Mouse (Mus musculus) T-helper 17 cell (primary cell): ENCODE measurements around the gene Pspc1.
"Not testable (repeated sequence)": the region's sequence is repeated elsewhere in the genome, so short reads cannot be mapped to it uniquely, and the experiment has no call there.

Source experiments
- in situ Hi-C, 2 experiments: fragments of 300-600 bp; cut with MboI, MseI; formaldehyde crosslinking; loops; 1 replicate in 1 of 2; 2 replicates in 1 of 2; pipeline ENCODE4 v1.15.1; 2025; ENCODE audit warnings: high pct_unique_total_duplicates in 2 of 2

Pspc1 gene

DNA sequence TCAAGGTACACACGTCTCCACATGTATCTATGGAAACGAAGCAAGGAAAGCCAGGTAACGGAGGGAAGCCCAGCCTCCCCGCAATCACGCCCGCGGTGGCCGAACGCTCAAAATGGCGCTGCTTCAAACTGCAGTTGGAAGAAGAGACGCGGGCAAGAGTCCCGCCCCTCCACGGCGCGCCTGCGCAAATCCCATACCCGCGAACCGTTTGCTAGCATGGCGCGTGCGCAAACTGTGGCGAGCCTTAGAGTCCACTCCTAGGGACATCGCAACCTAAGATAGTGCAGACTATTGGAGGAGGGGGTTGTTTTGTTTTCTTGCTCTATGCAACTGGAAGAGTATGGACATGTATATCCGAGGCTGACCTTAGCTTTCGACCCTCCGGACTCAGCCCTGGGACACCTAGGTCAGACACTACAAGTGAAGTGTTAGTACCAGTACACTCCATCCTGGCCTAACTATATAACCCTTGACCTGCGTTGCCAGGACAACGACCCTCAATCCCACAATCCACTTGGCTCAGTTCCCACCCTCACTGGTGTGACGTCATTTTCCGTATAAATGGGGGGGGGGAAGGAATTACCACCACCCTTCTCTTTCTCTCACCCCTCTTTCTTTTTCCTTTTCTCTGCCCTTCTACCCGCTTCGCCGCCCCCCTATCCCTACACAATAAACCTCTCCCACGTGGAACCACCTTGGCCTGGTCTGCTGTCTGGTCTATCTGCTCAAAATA lies at the start of gene Pspc1:
Pspc1 (minus strand) TSS at position 117 of the 733 bp plus-strand sequence.
- in situ Hi-C loops, result no loop called here

DNA sequence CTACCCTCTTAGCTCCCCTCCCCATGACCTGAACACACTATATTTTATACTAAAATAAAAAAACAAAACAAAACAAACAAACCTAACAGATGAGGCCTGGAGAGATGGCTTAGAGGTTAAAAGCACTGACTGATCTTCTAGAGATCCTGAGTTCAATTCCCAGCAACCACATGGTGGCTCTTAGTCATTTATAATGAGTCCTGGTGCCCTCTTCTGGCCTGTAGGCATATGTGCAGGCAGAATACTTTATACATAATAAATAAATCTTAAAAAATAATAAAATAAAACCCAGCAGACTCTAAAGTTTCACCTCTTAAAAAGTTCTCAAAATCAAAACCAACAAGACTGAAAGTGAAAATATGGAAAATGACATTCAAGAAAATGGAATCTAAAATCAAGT lies 46.4 kb upstream of the Pspc1 start:
- in situ Hi-C loops, result loop anchor here in 1 of 2 experiments (5.0 to 10.0 kb wide), 2 partner anchors 58 to 240 kb away; no protein-coding TSS in a partner anchor

DNA sequence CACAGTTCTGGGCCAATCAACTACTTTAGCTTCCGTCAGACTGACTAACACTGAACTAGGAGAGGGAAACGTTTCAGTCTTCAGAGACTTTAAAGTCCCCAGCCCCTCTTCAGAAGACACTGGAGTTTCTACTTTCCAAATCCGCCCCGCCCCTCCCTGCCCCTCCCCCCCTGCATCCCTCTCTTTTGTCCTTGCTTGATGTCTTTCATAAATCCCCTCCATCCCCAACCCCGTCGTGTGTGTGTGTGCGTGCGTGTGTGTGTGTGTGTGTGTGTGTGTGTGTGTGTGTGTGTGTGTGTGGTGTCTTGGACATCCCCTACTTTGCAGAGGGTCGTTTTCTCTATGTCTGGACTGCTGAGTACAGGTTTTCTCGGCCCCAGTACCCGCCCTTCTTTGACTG lies 39.5 kb upstream of the Pspc1 start:
- in situ Hi-C loops, result no loop called here

DNA sequence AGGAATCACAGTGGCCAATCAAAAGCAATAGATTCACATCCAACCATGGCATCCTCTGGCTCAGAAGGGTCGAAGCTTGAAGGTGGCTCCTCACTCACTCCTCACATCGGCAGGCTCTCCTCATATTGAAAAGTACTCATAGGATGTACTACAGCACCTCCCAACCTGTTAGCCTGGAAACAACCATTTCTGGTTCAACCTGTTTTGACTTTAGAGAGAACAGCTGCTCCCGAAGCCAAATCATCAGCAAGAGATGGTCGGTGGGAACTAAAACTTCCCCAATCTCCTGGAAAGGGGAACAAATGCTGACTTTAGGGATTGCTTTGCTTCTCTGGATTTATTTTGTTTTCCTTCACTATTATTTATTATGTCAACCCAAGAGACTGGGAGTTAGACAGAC lies 39.0 kb upstream of the Pspc1 start:
- in situ Hi-C loops, result no loop called here

DNA sequence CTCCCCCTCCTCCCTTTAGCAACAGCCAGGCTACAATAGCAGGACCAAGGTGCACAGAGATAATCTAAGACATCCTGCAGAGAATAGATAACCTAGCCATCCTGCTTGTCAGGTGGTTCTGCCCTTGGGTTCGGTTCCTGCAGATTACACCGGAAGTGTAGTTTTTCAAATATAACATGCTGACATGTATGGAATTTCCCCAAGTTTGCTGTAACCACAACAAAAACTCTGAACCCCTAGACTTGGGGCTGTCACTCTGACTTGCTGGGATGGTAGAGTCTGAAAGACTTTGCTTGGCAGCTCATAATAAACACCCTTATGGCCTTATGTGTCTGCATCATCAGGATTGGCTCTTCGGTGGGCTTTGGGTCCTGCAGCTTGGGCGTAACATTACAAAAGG lies 38.4 kb upstream of the Pspc1 start:
- in situ Hi-C loops, result no loop called here

DNA sequence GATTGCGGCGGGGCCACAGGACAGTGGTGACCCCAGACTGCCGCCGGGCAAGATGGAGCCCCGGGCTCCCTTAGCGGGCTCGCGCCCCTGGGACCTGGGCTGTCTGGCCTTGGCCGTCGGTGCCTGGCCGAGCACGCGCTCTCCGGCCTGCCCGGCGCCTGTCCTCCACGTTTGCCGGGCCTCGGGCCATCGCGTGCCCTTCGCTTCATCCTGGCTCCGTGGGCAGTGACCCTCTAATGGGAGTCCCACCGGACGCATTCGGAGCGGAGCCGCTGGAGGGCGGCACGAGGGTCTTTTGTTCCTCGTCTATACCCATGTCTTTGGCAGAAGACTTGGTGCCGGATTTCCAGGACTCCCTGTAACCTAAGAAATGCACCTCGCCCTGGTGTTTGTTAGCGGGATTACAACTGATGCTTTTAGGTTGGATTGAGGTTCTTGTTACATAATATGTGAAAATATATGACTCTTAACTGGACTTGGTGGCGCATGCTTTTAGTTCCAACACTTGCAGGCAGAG lies 34.5 kb upstream of the Pspc1 start:
- in situ Hi-C loops, result no loop called here

DNA sequence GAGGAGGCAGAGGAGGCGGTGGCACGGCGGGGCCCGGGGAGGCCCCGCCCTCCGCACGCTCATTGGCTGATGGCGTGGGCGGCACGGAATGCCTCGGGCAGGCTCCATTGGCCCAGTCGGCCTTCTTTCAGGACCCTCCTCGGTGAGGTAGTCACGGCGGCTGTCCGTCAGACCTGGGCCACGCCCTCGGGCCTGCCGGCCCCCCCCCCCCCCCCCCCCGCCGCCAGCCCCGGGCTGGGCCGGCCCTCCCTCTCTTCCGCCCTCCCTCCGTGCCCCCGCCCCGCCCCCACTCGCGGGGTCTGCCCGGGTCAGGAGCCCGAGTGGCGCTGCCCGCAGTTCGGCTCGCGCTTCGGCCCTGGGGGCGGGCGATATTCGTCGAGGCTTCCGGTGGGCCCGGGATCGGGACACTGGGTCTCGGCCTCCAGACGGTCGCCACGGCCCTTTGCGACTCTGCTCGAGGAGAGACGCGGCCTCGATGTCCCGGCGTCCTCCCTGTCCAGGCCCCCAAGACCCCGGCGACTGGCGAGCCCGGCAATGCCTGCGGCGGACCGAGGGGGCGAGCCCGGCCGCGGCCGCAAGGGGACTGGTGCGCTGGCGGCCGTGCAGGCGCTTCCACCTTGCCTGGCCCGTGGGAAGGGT lies 33.7 kb upstream of the Pspc1 start, which contains the start of gene Zmym5:
Zmym5 (minus strand) TSS at position 16 of the 639 bp plus-strand sequence.
- in situ Hi-C loops, result not testable (repeated sequence)

DNA sequence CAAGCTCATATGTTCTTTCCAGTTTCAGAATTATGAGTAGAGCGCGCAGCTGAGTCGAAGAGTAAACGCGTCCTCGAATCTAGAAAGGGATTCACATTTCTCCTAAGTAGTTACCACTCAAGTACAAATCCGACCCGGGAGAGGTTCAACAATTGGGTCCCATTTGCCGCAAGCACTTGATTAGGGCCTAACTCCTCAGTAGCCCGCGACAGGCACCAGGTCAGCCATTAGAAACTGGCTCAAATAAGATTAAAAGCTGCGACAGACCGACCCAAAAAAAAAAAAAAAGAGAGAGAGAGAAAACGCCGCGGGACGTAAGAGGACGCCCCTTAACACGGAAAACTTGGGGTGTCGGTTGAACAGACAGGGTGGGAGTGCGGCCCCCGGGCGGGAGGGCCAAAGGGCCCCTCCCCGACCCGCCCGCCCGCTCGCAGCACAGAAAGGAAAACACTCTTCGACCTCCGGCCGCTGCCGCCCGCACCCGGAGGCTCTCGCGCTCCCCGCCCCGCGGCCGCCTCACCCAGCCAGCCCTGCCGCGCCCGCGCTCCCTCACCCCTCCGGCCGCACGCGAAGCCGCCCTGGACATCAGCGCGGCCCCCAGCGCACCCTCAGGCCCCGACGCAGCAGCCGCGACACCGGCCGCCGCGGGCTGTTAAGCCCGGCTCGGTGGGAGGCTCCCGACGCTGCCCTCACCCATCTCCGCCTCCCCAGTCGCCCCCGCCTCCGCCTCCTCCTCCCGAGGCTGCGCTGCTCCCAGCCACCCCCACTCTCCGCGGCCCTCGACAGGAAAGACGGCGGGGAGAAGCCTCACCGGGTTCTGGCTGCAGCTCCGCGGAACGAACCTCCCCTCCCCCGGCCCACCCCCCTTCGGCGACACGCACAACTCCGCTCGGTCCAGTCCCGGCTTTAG lies 32.9 kb upstream of the Pspc1 start:
- in situ Hi-C loops, result not testable (repeated sequence)

DNA sequence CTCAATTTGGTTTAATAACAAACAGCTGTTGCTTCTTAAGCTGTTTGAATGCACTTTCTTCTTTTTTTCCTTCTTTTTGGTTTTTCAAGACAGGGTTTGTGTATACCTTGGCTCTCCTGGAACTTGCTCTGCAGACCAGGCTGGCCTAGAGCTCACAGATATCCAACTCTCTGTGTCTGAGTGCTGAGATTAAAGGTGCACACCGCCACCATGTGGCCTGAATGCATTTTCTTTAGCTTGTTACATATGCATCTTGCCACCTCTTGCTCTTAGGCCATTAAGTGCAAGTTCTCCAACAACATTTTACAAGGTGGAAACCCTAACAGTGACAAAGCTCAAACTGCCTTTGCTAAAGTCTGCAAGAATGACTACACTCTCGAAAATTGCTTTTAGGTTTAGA lies 15.1 kb upstream of the Pspc1 start:
- in situ Hi-C loops, result no loop called here

DNA sequence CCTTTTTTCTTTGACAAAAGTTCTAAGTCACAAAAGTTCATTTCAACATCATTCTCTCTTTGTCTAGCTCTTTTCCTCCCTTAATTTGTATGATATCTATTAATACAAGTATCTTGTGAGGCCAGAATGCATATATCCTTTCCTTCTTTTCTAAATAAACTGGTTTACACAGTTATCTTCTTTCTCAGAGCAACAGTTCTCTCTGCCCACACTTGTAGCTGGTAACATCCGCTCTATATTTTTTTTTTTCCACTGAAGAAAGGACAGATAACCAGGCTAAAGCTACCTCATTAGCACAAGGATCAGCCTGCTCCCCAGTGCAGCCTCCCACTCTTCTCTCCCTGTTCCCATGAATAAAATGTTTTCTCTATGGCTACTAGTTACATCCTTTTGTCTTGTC lies 6.5 kb upstream of the Pspc1 start:
- in situ Hi-C loops, result no loop called here

DNA sequence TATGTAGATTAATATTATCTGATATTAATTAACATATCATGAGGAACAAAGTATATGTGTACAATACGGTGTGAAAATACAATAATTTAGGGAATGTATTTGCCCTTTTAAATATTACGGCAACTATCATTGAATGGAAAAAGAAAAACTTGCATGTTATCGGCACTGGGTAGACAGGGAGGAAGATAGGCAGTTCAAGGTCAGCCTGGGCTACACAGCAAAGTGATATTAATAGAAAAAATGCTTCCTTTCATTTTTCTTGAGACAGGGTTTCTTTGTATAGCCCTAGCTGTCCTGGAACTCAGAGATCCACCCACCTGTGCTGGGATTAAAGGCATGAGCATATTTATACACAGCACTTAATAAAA lies 801 bp upstream of the Pspc1 start:
- in situ Hi-C loops, result no loop called here

DNA sequence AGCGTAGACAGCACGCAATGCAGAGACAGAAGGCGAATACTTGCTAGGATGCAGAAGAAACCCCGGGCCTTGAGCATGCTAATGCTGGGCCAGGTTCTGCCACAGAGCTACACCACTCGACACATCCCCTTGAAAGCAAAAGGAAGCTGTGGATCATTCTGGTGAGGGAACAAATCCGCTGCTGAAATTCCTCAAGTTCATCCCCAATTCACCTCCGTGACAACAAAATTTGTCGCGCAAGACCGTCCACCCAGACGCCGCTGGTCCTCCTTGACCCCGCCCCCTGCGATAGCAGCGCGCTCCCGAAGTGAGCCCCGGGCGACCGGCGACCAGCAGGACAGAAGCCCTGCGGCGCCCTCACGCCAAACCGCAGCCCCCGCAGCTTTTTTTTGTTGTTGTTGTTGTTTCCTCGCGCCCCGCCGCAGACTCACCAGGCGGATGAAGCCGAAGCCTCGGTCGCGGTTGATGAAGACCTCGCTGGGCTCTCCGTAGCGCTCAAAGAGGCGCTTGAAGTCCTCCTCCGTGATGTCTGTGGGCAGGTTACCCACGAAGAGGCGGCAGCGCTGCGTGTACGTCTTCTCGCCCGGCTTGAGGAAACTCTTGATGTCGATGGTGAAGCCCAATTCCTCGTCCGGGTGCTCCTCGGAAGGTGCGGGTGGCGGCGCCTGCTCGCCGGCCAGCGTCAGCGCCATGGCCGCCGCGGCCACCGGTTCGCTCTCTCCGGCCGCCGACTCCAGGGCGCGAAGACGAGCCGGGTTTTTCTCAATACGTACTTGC lies 568 bp downstream of the Pspc1 start:
- in situ Hi-C loops, result no loop called here

DNA sequence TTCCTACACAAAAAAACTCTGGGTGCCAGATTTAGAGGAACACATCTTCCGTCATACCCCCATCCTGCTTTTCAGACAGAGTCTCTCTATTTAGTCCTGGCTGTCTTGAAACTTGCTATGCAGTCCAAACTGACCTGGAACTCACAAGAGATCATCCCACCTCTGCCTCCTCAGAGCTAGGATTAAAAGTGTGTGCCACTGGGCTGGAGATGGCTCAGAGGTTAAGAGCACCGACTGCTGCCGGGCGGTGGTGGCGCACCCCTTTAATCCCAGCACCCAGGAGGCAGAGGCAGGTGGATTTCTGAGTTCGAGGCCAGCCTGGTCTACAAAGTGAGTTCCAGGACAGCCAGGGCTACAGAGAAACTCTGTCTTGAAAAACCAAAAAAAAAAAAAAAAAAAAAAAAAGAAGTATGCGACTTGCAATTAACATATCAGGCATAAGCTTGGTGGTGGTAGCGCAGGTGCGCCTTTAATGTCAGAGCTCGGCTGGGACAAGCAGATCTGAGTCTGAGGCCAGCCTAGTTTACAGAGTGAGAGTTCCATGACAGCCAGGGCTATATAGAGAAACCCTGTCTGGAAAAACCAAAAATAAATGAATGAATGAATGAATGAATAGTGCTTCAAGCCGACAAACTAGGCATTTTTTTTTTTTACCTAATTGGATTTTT lies 1.4 kb downstream of the Pspc1 start:
- in situ Hi-C loops, result no loop called here

DNA sequence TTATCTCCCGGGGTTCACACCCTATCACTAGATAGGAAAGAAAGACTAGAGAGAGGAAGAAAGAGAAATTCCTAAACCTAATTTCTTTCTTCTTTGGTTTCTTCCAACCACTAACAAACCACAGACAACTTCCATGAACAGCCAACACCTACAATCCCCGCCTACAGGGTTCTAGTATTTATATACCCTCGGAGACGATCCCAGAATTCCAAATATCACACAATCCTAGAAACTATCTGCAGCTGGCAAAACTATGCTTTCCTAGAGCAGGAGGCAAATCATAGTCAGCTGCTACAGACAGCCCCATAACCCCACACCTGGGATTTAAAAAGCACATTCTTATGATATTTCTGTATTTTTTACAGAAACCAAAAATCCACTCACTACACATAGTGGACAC lies 2.7 kb downstream of the Pspc1 start:
- in situ Hi-C loops, result no loop called here

DNA sequence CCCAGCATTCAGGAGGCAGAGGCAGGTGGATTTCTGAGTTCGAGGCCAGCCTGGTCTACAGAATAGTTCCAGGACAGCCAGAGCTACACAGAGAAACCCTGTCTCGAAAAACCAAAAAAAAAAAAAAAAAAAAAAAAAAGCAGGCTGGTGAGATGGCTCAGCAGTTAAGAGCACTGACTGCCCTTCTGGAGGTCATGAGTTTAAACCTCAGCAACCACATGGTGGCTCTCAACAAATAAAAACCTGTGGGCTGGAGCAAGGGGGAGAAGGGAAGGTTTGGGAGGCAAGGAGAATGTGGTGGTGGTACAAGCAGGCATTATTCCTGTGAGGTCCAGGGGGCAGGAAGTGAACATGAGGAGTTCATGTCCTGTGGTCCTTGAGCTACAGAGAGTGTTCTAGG lies 11.7 kb downstream of the Pspc1 start:
- in situ Hi-C loops, result not testable (repeated sequence)

DNA sequence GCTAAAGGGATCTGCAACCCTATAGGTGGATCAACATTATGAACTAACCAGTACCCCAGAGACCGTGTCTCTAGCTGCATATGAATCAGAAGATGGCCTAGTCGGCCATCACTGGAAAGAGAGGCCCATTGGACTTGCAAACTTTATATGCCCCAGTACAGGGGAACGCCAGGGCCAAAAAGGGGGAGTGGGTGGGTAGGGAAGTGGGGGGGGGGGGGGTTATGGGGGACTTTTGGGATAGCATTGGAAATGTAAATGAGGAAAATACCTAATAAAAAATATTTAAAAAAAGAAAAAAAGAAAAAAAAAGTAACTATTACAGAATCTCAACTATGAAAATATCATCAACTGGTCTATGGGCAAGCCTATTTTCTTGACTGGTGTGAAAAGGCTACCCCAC lies 13.0 kb downstream of the Pspc1 start:
- in situ Hi-C loops, result not testable (repeated sequence)

DNA sequence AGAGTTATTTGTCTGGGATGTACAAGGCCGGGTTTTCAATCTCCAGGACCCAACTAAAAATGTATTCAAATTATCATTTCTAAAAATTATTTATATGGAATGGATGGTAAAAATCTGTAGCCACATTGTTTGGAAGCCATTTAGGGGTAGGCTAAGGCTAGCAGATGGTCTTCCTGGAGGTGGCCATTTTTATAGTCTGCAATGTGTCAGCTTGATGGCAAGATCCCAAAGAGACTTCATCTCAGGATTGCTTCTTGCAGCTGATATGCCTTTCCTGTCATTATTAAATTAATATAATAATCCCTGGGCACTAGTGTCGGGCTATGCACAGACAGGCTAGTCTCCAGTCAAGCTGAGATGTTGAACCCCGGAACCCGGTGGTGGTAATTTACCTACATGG lies 26.8 kb downstream of the Pspc1 start:
- in situ Hi-C loops, result loop anchor here in 1 of 2 experiments (5.0 kb wide), 1 partner anchor 64 kb away; no protein-coding TSS in a partner anchor

DNA sequence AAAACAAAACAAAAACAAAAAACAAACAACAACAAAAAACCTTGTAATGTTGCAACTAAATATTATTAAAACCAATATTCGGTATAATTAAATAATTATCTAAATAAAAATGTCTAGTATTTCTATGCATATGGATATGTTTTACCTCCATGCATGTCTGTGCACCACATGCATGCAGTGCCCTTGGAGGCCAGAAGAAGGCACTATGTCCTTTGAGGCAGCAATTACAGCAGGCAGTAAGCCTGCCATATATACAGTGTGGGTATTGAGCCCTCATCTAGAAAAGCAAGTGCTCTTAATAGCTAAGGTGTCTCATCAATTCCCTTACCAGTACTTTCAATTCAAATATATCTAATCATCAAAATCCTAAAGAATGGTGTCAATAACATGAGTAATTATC lies 37.9 kb downstream of the Pspc1 start:
- in situ Hi-C loops, result no loop called here

DNA sequence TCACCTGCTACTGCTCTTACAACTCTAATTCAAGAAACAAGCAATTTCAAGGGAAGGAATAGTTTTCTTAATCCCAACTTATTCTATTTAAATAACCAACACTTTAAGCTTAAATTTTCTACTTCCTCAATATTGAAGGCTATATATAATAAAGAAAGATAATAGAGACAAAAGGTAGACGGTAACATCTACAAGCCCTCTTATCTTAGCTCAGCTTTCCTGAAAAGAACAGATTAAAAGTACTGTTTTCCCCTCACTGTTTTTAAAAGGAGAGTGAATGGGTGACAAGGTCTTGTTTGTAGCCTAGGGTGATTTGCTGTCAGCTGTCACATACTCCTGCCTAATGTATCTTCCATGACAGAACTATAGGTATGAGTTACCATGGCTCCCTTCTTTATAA lies 51.6 kb downstream of the Pspc1 start:
- in situ Hi-C loops, result no loop called here

DNA sequence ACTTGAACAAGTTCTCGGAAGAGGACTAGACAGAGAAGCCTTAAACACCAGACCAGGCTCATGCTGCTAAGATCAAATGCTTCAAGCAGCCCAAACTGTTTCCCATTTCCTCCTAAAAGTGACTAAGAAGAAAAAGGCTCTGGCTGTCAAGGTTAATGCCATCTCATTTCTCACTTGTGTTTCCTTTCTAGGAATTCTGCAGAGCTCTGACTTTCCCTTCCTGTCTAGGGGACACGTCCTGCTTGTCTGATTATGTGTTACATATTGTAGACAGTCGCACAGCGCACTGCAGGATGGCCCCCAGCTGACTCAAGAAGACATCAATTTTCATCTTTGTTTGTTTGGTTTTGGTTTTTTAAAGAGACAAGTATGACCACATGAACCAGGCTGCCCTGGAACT lies 72.4 kb downstream of the Pspc1 start:
- in situ Hi-C loops, result no loop called here

DNA sequence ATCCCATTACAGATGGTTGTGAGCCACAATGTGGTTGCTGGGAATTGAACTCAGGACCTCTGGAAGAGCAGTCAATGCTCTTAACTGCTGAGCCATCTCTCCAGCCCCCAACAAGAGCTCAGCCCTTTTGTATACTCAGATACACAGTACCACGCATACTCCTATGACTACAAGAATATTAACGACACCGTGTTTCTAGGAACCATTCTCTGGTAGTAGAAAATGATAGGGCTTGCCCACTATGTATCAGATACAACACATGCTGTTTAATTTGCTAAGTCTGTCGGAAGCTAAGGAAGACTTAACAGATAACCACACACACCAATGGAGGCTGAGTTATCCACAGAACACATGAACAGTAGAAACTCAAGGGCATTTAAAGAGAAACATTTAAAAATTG lies 75.5 kb downstream of the Pspc1 start:
- in situ Hi-C loops, result no loop called here
